Mouse (Mus musculus): ENCODE data around the gene Eif4a2. TPM values are rescaled to one million over a fixed set of nuclear protein-coding genes. Genes with fewer than 3 reads are reported as not detected.
"Not testable (repeated sequence)": the region's sequence is repeated elsewhere in the genome, so short reads cannot be mapped to it uniquely, and the experiment has no call there.

Gene Eif4a2
- polyA plus RNA-seq, 1 experiment from 2014 or later: 270 TPM

DNA sequence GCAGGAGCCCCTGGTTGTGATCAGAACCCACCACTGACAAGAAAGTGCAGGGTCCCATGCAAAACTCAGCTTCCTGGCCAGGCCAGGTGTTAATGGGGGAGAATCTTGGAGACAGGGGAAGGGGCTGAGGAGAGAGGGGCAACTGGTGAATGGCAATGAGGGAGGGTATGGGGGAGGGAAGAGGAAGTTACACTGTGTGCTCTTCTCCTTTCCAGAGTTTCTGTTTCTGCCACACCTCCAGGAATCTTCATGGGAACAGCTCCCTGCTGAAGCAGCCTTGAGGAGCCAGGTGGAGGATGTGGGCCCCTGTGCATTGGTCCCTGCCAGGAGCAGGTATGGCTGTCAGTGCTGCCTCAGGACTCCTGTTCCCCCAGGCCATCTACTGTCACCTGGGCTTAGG lies 15.9 kb upstream of the Eif4a2 start:
- not testable (repeated sequence) for H3K36me3 ChIP-seq (ENCODE audit: control insufficient read depth, insufficient read depth, low read length); H3K27ac ChIP-seq (ENCODE audit: low read length); ATAC-seq (ENCODE audit: insufficient number of reproducible peaks, insufficient read depth, low FRiP score, low read depth); H3K4me1 ChIP-seq (ENCODE audit: control insufficient read depth, insufficient read depth, low read length); H3K9me3 ChIP-seq (ENCODE audit: control insufficient read depth, low read depth, low read length); H3K9ac ChIP-seq (replicated peaks; ENCODE audit: low read depth, low read length); H3K4me3 ChIP-seq (ENCODE audit: low read depth, low read length); H3K27me3 ChIP-seq (ENCODE audit: control insufficient read depth, insufficient read depth, low read length); H3K4me2 ChIP-seq (replicated peaks; ENCODE audit: low read depth, low read length)

DNA sequence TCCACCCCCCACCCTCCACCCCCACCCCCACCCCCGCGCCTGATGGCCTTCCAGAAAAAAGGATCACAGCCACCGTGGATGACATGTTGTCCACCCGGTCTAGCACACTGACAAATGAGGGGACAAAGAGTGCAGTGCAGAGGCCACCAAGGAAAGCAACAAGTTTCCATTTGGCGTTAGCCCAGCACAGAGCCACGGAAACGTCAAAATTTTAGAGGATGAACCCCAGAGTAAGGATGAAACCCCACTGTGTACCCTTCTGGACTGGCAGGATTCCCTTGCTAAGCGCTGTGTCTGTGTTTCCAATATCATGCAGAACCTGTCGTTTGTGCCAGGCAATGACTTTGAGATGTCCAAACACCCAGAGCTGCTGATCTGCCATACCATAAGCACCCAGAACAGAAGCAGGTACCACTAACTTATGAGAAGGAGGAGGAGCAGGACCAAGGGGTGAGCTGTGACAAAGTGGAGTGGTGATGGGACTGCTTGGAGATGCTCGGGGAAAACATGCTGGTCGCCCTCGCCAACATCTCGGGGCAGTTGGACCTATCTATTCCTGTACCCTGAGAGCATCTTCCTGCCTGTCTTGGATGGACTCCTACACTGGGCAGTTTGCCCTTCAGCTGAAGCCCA lies 13.8 kb upstream of the Eif4a2 start:
- no peak for ATAC-seq (ENCODE audit: insufficient number of reproducible peaks, insufficient read depth, low FRiP score, low read depth)
- WGBS: 70% methylated on average over 13 of the region's 13 CpGs
- H3K4me2 ChIP-seq (replicated peaks; ENCODE audit: low read depth, low read length): no peak overlapping the region
- no peaks in the 10 kb centered on the region for H3K4me1 ChIP-seq (ENCODE audit: control insufficient read depth, insufficient read depth, low read length)
- no peak overlapping the region for H3K4me3 ChIP-seq (ENCODE audit: low read depth, low read length)
- no peaks in the 10 kb centered on the region for H3K36me3 ChIP-seq (ENCODE audit: control insufficient read depth, insufficient read depth, low read length)
- H3K9me3 ChIP-seq (ENCODE audit: control insufficient read depth, low read depth, low read length): no peaks in the 10 kb centered on the region
- H3K9ac ChIP-seq (replicated peaks; ENCODE audit: low read depth, low read length): no peak overlapping the region
- no peaks in the 10 kb centered on the region for H3K27me3 ChIP-seq (ENCODE audit: control insufficient read depth, insufficient read depth, low read length)
- no peak overlapping the region for H3K27ac ChIP-seq (ENCODE audit: low read length)

DNA sequence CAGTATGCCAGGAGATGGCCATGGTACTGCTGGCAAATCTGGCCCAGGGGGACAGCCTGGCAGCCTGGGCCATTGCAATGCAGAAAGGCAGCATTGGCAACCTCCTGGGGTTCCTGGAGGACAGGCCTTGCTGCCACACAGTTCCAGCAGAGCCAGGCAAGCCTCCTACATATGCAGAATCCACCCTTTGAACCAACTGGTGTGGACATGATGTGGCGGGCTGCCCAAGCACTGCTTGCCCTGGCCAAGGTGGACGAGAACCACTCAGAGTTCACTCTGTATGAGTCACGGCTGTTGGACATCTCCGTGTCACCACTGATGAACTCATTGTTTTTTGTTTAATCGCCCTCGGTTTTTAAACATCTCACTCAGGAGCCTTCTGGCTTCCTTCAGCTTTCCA lies 13.1 kb upstream of the Eif4a2 start:
- H3K27ac ChIP-seq (ENCODE audit: low read length): no peak overlapping the region
- H3K36me3 ChIP-seq (ENCODE audit: control insufficient read depth, insufficient read depth, low read length): no peaks in the 10 kb centered on the region
- H3K4me2 ChIP-seq (replicated peaks; ENCODE audit: low read depth, low read length): no peak overlapping the region
- no peaks in the 10 kb centered on the region for H3K4me1 ChIP-seq (ENCODE audit: control insufficient read depth, insufficient read depth, low read length)
- no peak overlapping the region for H3K4me3 ChIP-seq (ENCODE audit: low read depth, low read length)
- no peaks in the 10 kb centered on the region for H3K27me3 ChIP-seq (ENCODE audit: control insufficient read depth, insufficient read depth, low read length)
- H3K9me3 ChIP-seq (ENCODE audit: control insufficient read depth, low read depth, low read length): no peaks in the 10 kb centered on the region
- H3K9ac ChIP-seq (replicated peaks; ENCODE audit: low read depth, low read length): no peak overlapping the region
- WGBS: 81% methylated on average over 6 of the region's 6 CpGs
- ATAC-seq (ENCODE audit: insufficient number of reproducible peaks, insufficient read depth, low FRiP score, low read depth): no peak

DNA sequence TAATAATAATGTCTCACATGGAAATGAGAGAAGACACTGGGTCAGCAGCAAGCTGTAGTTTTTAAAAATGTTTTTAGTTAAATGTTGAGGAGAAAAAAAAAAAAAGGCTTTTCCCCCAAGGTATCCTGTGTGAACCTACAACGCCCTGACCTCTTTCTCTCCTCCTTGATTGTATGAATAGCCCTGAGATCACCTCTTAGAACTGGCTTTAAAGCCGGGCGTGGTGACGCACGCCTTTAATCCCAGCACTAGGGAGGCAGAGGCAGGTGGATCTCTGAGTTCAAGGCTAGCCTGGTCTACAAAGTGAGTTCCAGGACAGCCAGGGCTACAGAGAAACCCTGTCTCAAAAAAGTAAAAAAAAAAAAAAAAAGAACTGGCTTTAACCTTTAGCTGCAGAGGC lies 11.7 kb upstream of the Eif4a2 start:
- WGBS: 90% methylated on average over 5 of the region's 5 CpGs
- not testable (repeated sequence) for H3K9ac ChIP-seq (replicated peaks; ENCODE audit: low read depth, low read length); H3K4me3 ChIP-seq (ENCODE audit: low read depth, low read length); ATAC-seq (ENCODE audit: insufficient number of reproducible peaks, insufficient read depth, low FRiP score, low read depth); H3K27ac ChIP-seq (ENCODE audit: low read length); H3K27me3 ChIP-seq (ENCODE audit: control insufficient read depth, insufficient read depth, low read length); H3K4me1 ChIP-seq (ENCODE audit: control insufficient read depth, insufficient read depth, low read length); H3K4me2 ChIP-seq (replicated peaks; ENCODE audit: low read depth, low read length); H3K36me3 ChIP-seq (ENCODE audit: control insufficient read depth, insufficient read depth, low read length); H3K9me3 ChIP-seq (ENCODE audit: control insufficient read depth, low read depth, low read length)

DNA sequence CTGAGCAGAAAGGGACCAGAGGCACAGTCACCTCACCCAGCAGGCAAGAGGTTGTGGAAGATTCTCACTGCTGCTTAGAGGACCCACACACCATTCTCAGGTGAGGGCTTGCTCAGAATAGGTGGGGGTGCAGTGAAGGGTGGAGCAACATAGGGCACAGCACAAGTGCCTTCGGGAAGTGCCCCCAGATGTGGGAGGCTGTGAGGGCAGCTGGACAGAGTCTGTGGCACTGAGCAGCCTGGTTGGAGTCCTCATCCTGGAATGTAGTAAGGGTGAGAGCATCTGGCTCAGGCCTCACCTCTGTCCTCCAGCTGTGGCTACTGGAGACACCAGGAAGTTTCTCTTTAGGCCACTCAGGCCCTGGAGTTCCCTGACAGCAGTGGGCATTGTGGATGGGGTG lies 10.4 kb upstream of the Eif4a2 start:
- not testable (repeated sequence) for H3K9me3 ChIP-seq (ENCODE audit: control insufficient read depth, low read depth, low read length); H3K4me2 ChIP-seq (replicated peaks; ENCODE audit: low read depth, low read length); H3K9ac ChIP-seq (replicated peaks; ENCODE audit: low read depth, low read length); H3K27ac ChIP-seq (ENCODE audit: low read length); H3K4me3 ChIP-seq (ENCODE audit: low read depth, low read length); ATAC-seq (ENCODE audit: insufficient number of reproducible peaks, insufficient read depth, low FRiP score, low read depth); H3K36me3 ChIP-seq (ENCODE audit: control insufficient read depth, insufficient read depth, low read length); H3K27me3 ChIP-seq (ENCODE audit: control insufficient read depth, insufficient read depth, low read length)
- peaks cover 11% of the 10 kb centered on the region for H3K4me1 ChIP-seq (ENCODE audit: control insufficient read depth, insufficient read depth, low read length)
- 82% methylated on average over 1 of the region's 1 CpGs for WGBS

DNA sequence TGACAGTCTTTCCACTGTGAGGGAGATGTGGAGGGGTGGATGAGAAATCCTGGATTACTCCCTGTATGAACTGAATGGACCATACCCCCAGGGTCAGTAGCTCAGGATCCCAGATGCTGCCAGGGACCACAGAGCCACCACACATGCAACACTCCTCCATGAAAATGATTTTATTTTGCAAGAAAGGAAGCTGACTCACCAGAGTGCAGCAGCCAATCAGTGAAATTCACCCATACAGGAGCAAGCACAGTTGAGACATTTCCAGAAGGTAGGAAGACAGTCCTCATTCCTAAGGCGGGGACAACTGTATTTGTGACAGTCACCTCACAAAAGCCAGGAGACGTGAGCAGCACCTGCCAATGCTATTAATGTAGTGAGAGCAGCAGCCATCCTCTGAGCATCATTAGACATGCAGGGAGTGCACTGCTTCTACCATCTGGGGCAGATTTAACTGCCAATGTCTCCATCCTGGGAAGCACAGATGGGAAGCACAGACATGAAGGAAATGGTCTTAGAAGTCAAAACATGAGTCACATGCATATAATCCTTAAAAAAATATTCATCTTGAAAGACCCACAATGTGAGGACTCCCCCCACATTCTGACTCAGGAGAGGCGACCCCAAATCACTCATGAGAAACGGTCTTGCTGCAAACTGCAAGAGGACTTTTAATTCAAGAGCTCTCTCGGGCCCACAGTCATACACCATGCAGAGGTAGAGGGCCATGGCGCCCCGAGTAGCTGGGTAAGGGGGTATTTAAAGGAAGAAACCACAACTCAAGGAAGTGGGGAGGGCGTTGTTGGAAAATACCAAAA lies 9.7 kb upstream of the Eif4a2 start:
- peaks cover 11% of the 10 kb centered on the region for H3K4me1 ChIP-seq (ENCODE audit: control insufficient read depth, insufficient read depth, low read length)
- not testable (repeated sequence) for H3K27me3 ChIP-seq (ENCODE audit: control insufficient read depth, insufficient read depth, low read length); H3K27ac ChIP-seq (ENCODE audit: low read length); H3K36me3 ChIP-seq (ENCODE audit: control insufficient read depth, insufficient read depth, low read length); H3K4me2 ChIP-seq (replicated peaks; ENCODE audit: low read depth, low read length); H3K9ac ChIP-seq (replicated peaks; ENCODE audit: low read depth, low read length); ATAC-seq (ENCODE audit: insufficient number of reproducible peaks, insufficient read depth, low FRiP score, low read depth); H3K9me3 ChIP-seq (ENCODE audit: control insufficient read depth, low read depth, low read length); H3K4me3 ChIP-seq (ENCODE audit: low read depth, low read length)
- WGBS: 86% methylated on average over 8 of the region's 8 CpGs

DNA sequence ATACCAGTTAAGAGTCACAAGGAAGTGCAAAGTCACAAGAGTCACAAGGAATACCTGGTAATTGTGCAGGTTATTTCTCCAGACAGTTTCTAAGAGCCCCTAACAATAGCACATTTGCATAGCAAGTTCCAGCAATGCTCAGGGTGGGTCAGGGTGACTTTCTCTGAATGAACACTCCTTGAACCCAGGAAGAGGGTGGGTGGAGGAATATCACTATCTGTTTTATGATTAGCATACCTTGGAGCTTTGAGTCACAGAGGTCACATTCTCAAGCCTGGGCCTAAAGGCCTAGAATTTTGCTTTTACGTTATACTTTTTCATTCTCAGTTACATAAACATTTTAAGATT lies 9.2 kb upstream of the Eif4a2 start:
- not testable (repeated sequence) for H3K4me2 ChIP-seq (replicated peaks; ENCODE audit: low read depth, low read length)
- 95% methylated on average over 1 of the region's 1 CpGs for WGBS

DNA sequence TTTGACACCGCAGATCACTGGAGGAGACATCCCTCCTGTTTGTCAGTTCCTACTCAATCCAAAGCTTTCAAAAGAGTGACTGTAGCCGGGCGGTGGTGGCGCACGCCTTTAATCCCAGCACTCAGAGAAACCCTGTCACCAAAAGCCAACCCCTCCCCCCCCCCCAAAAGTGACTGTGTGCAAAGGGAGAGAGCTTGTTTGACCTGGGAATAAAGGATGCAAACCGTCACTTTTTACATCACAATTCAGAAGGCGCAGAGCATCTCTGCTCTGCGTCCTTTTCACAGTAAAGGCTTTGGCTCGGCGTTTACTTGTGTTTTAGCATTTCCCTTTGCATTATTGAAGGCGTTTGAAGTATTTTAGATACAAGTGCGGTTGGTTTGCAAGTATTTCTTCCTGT lies 7.6 kb upstream of the Eif4a2 start:
- ATAC-seq (ENCODE audit: insufficient number of reproducible peaks, insufficient read depth, low FRiP score, low read depth): no peak
- Histone ChIP-seq H3K9ac (replicated peaks; ENCODE audit: low read depth, low read length) (0 out of 2 replicates have a peak overlapping the region, but pooled peaks have one; percentile 25), H3K4me3 (ENCODE audit: low read depth, low read length) (peak overlapping the region; percentile 33), H3K4me2 (replicated peaks; ENCODE audit: low read depth, low read length) (peak overlapping the region; percentile 63), H3K36me3 (ENCODE audit: control insufficient read depth, insufficient read depth, low read length) (no peaks in the 10 kb centered on the region), H3K27ac (ENCODE audit: low read length) (no peak overlapping the region), H3K4me1 (ENCODE audit: control insufficient read depth, insufficient read depth, low read length) (peaks cover 17% of the 10 kb centered on the region), H3K9me3 (ENCODE audit: control insufficient read depth, low read depth, low read length) (no peaks in the 10 kb centered on the region), H3K27me3 (ENCODE audit: control insufficient read depth, insufficient read depth, low read length) (no peaks in the 10 kb centered on the region)
- WGBS: 8% methylated on average over 12 of the region's 12 CpGs

More for the DNA sequence above, 9.2 kb upstream of the Eif4a2 start:
- ATAC-seq (ENCODE audit: insufficient number of reproducible peaks, insufficient read depth, low FRiP score, low read depth); H3K36me3 ChIP-seq (ENCODE audit: control insufficient read depth, insufficient read depth, low read length); H3K9ac ChIP-seq (replicated peaks; ENCODE audit: low read depth, low read length); H3K27me3 ChIP-seq (ENCODE audit: control insufficient read depth, insufficient read depth, low read length); H3K9me3 ChIP-seq (ENCODE audit: control insufficient read depth, low read depth, low read length); H3K27ac ChIP-seq (ENCODE audit: low read length); H3K4me3 ChIP-seq (ENCODE audit: low read depth, low read length): not testable (repeated sequence)
- H3K4me1 ChIP-seq (ENCODE audit: control insufficient read depth, insufficient read depth, low read length): peaks cover 16% of the 10 kb centered on the region

Measured in stomach, embryonic 14.5 days (tissue).